Mouse (Mus musculus): Measurements from ENCODE around the gene Ttc32.
"Not testable (repeated sequence)": the region's sequence is repeated elsewhere in the genome, so short reads cannot be mapped to it uniquely, and the experiment has no call there.

Gene Ttc32

DNA sequence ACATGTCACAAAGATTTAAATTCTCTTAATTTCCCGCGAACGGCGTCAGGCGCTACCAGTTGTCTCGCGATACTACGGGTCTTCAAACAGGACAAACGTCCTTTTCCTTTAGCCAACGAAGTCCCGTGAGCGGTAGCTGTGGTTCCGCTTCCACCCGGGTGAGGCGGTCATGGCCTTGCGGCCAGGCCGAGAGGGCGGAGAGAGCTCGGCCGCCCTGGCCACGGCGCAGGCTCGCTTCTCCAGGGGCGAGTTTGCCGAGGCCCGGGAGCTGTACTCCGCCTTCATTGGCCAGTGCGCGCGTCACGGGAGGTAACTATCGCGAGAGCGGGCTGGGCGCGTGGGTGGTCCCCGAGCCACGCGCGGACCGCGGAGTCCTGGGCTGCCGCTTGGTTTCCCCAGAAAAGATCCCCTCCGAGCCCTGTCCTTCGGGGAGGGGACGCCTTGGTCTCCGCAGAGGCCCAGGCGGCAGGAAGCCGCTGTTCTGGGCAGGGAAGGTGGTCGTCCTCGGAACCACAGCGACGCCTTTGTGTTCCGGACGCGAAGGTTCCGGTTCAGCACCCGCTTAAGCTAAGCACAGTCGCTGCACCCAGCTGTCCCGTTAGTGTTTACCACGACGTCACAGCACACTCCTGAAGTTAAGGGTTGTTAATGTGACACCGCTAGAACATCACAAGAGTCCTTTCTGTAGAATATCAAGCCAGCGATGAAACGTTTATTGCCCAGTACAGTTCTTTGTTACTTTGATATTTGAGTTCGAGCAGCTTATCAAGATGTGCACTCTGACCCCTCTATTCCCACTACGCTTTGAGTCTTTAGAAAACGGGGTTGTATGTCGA, at the start of gene Ttc32:
Ttc32 (plus strand) TSS at position 110 of the 836 bp plus-strand sequence.
- peak; percentile 95 for DNase-seq (ENCODE audit: low spot score)

GRCm38 (mm10) chr12:8993231-8993630, 36.6 kb upstream of the Ttc32 start:
- DNase-seq (ENCODE audit: low spot score): no peak

- DNase-seq (ENCODE audit: low spot score): no peak
These were observed 31.5 kb upstream of the Ttc32 start for GRCm38 (mm10) chr12:8998318-8998717.

GRCm38 (mm10) chr12:9002038-9002648, 27.7 kb upstream of the Ttc32 start:
- DNase-seq (ENCODE audit: low spot score): peak; percentile 46

DNA sequence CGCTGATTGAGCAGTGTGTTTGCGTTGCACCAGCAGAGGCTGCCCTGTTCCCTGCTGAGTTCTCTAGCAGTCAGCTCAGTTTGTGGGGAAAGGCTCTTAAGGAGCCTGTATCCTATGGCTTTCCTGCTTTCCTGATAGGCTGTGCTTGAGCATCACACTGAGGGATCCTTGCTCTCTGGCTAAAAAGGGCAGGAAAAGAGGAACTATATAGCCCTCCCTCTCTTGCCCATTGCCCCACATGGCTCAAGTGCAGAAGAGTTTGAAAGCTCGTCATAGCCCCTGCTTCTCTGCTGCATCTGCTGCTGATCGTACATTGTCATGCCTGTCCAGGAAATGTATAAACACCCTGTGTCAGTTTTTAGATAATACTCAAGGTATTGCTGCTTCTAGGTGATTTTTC, 22.7 kb upstream of the Ttc32 start:
- no peak for DNase-seq (ENCODE audit: low spot score)

- DNase-seq (ENCODE audit: low spot score): no peak
These were observed 22.0 kb upstream of the Ttc32 start for GRCm38 (mm10) chr12:9007811-9008210.

- DNase-seq (ENCODE audit: low spot score): no peak
These were observed 19.5 kb upstream of the Ttc32 start for GRCm38 (mm10) chr12:9010311-9010710.

DNA sequence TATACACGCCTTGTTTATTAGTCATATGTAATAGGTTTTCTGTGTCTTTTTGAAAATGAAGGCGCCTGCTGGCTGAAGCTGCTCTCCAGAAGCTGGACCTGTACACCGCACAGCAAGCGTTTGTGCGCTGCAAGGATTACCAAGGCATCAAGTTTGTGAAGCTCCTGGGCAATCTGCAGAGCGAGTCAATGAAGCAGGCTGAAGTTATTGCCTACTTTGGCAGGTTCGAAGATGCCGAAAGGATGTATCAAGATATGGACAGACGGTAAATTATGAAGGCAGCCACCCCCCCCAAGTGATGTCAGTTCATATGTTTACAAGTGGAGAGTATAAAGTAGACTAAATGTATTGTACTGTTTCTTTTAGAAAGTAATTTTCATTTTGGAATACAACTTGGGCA, 13.4 kb upstream of the Ttc32 start:
- DNase-seq (ENCODE audit: low spot score): no peak

GRCm38 (mm10) chr12:9020431-9020830, 9.4 kb upstream of the Ttc32 start:
- DNase-seq (ENCODE audit: low spot score): no peak

GRCm38 (mm10) chr12:9020986-9021385, 8.8 kb upstream of the Ttc32 start:
- no peak for DNase-seq (ENCODE audit: low spot score)

- DNase-seq (ENCODE audit: low spot score): no peak
These were observed 6.8 kb upstream of the Ttc32 start for GRCm38 (mm10) chr12:9023031-9023430.

- no peak for DNase-seq (ENCODE audit: low spot score)
These were observed 5.7 kb upstream of the Ttc32 start for GRCm38 (mm10) chr12:9024071-9024470.

GRCm38 (mm10) chr12:9024736-9025135, 5.1 kb upstream of the Ttc32 start:
- no peak for DNase-seq (ENCODE audit: low spot score)

- no peak for DNase-seq (ENCODE audit: low spot score)
These were observed 3.0 kb upstream of the Ttc32 start for GRCm38 (mm10) chr12:9026843-9027242.

DNA sequence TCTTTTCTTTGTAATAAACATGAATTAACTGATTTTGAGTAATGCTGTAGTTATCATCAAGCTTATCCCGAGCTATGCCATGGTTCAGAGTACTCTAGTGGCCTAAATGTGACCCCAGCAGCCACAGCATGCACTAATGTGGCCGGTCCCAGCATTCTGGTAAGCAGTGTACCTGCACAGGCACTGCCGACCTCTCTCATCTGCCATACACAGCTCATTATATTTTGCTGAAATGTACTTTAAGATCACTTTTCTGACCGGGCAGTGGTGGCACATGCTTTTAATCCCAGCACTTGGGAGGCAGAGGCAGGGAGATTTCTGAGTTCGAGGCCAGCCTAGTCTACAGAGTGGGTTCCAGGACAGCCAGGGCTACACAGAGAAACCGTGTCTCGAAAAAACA, 981 bp upstream of the Ttc32 start:
- not testable (repeated sequence) for DNase-seq (ENCODE audit: low spot score)

GRCm38 (mm10) chr12:9029506-9029887, 300 bp upstream of the Ttc32 start:
- DNase-seq (ENCODE audit: low spot score): no peak

DNA sequence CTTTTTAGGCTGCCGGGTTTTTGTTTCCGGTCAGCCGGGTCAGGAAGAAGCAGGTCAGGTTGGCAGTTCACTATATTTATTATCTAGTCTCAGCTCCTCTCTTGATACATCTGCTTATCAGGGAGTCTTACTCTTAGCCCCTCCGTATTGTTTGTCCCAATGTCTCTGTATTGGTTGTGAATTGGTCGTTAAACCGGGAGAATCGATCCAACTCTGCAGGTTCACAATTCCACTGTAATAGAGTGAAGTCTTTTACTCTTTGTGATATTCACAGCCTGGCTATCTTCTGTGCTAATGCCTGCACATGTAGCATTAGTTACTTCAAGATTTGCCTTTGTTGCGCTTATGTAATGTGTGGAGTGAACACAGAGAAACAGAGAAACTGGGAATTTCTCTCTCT, 1.4 kb downstream of the Ttc32 start:
- no peak for DNase-seq (ENCODE audit: low spot score)

- no peak for DNase-seq (ENCODE audit: low spot score)
These were observed 3.3 kb downstream of the Ttc32 start for GRCm38 (mm10) chr12:9033140-9033539.

DNA sequence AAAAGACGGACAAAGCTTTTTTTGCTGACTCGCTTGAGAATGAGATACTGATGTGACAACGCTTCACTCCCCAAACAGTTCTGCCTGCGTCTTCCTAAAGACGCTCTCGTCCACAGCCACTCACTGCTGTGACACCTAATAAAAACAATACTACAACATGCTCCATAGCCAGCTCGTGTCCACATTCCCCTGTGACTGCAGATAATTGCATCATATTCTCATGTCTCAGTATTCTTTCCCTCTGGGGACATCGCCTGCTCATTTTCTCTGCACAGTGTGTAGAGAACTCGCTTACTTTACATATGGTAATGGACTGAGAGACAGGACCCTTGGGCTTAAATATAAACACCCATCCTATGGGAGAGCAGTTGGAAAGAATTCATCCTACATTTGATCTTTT, 6.6 kb downstream of the Ttc32 start:
- no peak for DNase-seq (ENCODE audit: low spot score)

DNA sequence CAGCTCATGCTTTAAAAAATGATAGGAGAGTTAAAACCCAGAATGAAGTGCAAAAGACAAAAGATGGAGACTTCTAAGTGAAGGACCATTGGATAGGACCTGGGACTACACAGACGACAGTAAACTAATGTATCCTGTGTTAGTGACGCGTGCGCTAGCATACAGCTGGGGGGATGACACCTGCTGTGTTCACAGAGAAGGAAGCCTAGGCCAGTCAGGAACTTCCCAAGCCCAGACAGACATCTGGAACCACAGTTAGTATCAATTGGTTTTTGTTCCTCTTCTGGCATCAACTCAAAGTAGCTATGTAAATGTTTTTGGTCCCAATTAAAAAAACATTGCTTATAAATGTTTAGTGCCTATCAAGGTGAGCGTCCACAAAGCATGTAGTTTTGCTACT, 10.4 kb downstream of the Ttc32 start:
- no peak for DNase-seq (ENCODE audit: low spot score)

GRCm38 (mm10) chr12:9040686-9041085, 10.9 kb downstream of the Ttc32 start:
- no peak for DNase-seq (ENCODE audit: low spot score)

- no peak for DNase-seq (ENCODE audit: low spot score)
These were observed 12.5 kb downstream of the Ttc32 start for GRCm38 (mm10) chr12:9042316-9042715.

DNA sequence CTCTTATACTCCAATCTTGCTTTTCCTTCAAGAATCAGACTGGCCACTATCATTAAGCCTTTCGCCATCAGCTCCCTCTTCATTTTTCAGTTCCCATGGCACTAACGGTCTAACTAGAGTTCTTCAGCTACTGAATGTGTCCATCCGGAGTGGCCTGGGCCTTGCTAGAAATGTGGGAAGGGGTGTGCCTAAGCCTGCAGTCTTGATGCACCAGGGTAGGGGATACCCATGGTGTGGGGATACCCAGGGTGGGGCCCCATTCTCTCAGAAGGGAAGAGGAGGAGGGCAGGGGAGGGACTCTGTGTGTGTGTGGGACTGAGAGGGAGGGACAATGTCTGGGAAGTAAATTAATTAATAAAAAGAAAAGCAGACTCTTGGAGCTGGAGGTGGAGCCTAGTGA, 13.0 kb downstream of the Ttc32 start:
- no peak for DNase-seq (ENCODE audit: low spot score)

DNA sequence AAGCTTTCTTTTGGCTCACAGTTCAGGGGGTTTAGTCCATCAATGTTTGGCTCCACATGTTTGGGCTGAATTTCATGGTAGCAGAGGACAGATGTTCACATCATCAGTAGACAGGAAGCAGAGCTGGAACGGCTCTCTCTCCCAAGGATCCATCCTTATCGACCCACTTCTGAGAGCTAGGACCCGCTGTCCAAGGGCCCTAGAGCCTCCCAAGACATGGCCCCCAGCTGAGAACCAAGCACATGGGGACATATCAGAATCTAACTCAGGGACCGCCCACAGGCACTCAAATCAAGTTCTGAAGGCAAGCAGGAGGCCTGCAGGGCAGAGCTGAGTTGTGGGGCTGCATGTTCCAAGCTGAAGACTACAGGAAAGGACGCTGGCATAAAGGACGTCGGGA, 14.9 kb downstream of the Ttc32 start:
- DNase-seq (ENCODE audit: low spot score): no peak

Data from urinary bladder, postnatal 25 days (tissue).